Mouse (Mus musculus): ENCODE measurements around the gene Bdh2. TPM values are rescaled to one million over a fixed set of nuclear protein-coding genes. Genes with fewer than 3 reads are reported as not detected.

The Bdh2 gene
- total RNA-seq (2022), result 1 to 10 TPM; 4.5 to 6.0 (median 5.1) TPM

DNA sequence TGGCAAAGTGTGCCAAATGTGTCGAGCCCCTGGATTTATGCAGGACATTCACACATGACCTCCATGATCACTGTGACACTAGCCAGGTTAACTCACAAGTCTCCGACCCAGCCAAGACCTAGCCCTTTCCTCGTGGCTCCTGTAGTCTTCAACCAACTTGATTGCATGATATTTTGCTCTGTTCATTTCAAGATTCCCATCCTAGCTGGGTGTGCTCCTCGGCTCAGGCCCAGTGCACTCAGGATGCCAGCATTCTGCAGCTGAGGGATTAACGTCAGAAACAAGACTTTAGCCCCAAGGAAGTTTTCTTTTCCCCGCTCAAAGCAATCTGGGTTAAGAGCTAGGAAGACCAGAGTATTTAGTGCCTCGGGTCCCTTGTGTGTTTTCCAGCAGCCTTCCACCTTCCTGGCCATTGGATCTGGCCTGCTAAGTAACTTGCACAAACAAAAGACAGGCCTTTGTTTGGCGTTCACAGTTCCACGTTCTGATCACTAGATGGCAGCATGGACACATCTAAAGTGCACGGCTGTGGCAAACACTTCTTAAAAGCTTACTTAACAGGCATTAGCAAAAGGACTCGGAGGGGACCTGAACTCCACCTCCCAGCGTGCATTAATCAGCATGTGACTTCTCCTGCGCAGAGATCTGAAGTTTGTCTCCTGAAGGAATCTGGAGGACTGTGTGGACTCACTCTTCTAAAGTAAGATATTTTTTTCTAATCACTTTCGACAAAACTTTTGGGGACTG lies at the start of gene Bdh2:
Gene Bdh2, plus strand, starts transcription at position 553 of the 747 bp plus-strand sequence.
- peak; percentile 52 to 55 for DNase-seq (ENCODE audit: low spot score in 2 of 2)

DNA sequence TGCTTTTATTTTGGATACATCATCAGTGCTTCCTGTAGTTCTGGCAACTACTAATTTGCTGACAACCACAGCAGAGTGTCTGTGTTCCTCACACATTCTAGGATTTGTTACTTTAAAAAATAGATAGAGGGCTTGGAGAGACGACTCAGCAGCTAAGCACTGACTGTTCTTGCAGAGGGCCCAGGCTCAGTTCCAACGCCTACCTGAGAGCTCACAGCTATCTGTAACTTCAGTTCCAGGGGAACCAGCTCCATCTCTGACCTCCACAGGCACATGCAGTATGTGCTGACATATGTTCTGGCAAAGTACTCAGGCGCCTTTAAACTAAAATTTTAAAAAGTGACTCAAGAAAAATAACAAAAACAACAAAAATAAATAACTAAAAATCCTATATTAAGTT lies 49.0 kb upstream of the Bdh2 start:
- no peak for DNase-seq (ENCODE audit: low spot score in 2 of 2)

DNA sequence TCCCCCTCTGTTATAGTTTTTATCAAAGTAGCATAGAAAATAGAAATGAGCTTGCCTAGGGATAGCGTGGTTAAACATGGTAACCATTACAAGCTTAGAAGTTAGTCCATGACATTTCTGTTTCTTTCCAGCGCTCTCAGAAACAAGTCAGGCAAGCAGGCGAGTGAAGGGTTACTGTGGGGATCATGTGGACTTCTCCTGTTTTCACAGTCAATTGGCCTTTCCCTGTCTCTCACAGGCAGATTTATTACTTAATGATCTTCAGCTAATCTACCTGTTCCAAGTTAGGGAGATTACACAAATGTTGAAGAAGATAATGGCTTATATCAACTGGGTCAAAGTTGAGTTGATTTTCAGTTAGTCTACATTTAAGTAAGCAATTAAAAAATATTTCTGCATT lies 48.6 kb upstream of the Bdh2 start:
- no peak for DNase-seq (ENCODE audit: low spot score in 2 of 2)

GRCm38 (mm10) chr3:135245733-135246132 lies 35.3 kb upstream of the Bdh2 start:
- DNase-seq (ENCODE audit: low spot score in 2 of 2), result no peak

GRCm38 (mm10) chr3:135246828-135247227 lies 34.2 kb upstream of the Bdh2 start:
- DNase-seq (ENCODE audit: low spot score in 2 of 2), result no peak

DNA sequence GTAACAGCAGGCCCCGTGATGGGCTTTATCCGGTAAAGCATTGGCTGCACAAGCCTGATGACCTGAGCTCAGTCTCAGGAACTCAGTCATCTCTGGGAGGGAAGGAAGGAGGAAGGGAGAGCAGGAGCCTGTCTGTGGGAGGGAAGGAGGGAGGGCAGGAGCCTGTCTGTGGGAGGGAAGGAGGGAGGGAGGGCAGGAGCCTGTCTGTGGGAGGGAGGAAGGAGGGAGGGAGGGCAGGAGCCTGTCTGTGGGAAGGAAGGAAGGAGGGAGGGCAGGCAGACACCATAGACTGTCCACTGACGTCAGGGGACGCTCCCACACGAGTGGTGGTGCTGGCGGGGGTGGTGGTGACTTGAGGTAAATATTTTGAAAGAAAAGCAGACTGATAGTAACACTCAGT lies 31.9 kb upstream of the Bdh2 start:
- DNase-seq (ENCODE audit: low spot score in 2 of 2), result no peak

GRCm38 (mm10) chr3:135251825-135252224 lies 29.2 kb upstream of the Bdh2 start:
- DNase-seq (ENCODE audit: low spot score in 2 of 2), result no peak

DNA sequence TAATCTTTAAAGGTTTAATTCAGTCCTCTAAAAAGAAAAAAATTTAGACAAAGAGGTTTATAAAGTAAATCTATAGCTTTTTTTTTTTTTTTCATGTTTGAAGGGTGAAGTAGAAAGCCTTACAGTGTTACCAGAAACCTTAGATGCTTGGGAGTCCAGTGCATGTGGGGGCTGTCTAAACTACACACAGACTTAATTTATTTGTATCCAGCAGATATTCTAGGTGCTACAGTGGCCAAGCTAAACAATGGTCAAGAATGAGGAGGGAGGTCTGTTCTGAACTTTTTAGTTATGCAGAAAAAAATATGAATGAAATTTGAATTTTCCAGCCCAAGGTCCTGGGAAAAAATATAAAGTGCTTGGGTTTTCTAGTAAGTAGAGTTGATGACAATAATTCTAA lies 26.2 kb upstream of the Bdh2 start:
- no peak for DNase-seq (ENCODE audit: low spot score in 2 of 2)

DNA sequence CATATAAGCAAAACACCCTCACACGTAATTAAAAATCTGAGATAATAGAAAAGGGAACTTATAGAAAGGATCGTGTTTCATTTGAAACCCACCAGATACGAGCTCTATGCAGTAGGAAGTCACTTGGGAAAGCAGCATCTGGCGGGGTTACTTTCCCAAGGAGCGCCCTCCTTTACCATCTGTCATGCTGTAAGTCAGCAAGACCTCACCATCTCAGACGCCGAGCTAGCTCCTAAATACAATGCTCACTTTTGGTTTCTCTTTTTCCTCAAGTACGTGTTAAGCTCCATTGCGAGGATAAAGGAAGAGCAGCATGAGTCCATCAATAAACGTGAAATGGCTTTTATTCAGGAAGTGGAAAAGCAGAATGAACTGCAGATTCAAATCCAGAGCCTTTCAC lies 22.1 kb upstream of the Bdh2 start:
- DNase-seq (ENCODE audit: low spot score in 2 of 2), result no peak

- DNase-seq (ENCODE audit: low spot score in 2 of 2), result no peak
Observed at GRCm38 (mm10) chr3:135260233-135260632, 20.8 kb upstream of the Bdh2 start.

- no peak for DNase-seq (ENCODE audit: low spot score in 2 of 2)
Observed at GRCm38 (mm10) chr3:135268616-135269015, 12.4 kb upstream of the Bdh2 start.

DNA sequence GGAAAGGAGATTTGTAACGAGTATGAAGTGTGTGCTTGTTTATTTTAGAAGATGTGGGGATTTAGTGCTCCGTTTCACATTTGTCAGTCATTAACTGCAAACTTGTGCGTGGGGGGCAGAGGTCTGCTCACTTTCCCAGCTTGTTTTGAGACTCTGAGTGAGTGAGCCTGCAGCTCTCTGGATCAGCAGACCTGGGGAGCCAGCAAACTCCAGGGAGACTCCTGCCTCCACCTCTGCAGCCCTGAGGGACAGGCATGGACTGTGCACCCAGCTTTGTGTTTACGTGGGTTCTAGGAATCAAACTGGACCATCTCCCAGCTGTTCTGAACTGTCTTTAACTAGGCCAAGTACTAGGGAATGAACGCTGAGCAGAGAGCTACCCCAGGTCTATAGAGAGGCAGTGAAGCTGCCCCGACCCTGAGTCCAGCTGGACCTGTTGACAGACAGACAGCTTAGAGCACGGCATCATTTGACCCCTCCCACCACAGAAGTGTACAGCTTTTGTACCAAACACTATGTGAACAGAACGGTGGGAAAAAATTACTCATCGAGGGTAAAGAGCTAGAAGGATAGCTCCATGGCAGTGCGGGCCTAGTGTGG lies 11.5 kb upstream of the Bdh2 start:
- no peak for DNase-seq (ENCODE audit: low spot score in 2 of 2)

DNA sequence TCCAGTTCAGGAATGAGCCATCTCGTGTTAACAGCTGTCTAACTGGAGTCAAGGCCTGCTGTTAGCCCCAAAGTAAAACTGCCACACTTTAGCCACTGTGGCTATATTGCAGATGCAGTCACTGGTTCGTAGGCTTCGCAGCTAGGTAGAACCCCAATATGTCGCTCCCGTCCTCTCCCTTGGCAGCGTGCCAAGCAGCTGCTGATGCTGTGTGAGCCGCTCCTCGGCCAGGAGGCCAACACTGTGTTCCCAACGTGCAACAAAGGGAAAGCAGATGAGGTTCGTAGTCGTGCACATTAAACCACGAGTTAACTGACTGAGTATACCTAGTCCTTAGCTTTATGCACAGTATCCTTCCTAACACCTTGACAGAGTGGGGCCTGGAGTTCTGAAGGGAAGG lies 8.4 kb upstream of the Bdh2 start:
- DNase-seq (ENCODE audit: low spot score in 2 of 2), result no peak

DNA sequence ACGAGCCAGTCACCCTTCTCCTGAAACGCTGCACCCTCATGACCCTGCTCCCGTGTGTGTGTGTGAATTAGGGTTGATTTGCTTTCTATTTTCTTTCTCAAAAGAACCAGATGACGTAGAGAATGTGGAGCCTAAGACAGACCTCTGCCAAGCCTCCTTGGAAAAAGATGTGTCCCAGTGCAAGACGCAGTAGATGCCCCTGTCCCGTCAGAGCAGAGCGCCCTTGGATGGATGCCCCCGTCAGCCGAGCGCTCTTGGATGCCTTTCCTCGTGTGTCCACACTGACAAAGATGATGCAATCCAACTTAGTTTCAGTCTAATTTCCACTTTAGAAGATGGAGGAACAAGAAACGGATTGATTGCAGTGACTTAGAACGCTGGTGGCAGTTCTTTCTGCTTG lies 8.0 kb upstream of the Bdh2 start:
- no peak for DNase-seq (ENCODE audit: low spot score in 2 of 2)

- no peak for DNase-seq (ENCODE audit: low spot score in 2 of 2)
Observed at GRCm38 (mm10) chr3:135280160-135280559, 861 bp upstream of the Bdh2 start.

GRCm38 (mm10) chr3:135281701-135282100 lies 680 bp downstream of the Bdh2 start:
- no peak for DNase-seq (ENCODE audit: low spot score in 2 of 2)

DNA sequence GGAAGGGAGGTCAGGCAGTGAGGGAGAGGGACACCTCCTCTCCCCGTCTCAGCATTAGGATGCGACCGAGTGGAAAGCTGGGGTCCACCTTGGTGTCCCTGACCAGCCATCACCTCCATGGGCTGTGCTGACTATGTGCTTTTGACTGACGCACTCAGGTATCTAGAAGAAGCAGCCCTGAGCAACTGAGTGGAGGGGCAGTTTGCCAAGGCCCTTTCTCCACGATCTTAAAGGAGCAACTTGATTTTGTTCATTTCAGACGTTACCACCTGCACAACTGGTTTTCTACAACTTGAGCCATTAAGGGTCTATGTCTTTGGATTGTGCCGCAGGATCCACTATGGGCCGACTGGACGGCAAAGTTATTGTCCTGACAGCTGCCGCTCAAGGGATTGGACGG lies 4.2 kb downstream of the Bdh2 start:
- DNase-seq (ENCODE audit: low spot score in 2 of 2), result no peak

GRCm38 (mm10) chr3:135285807-135286206 lies 4.8 kb downstream of the Bdh2 start:
- DNase-seq (ENCODE audit: low spot score in 2 of 2), result no peak

- no peak for DNase-seq (ENCODE audit: low spot score in 2 of 2)
Observed at GRCm38 (mm10) chr3:135288138-135288750, 7.2 kb downstream of the Bdh2 start.

DNA sequence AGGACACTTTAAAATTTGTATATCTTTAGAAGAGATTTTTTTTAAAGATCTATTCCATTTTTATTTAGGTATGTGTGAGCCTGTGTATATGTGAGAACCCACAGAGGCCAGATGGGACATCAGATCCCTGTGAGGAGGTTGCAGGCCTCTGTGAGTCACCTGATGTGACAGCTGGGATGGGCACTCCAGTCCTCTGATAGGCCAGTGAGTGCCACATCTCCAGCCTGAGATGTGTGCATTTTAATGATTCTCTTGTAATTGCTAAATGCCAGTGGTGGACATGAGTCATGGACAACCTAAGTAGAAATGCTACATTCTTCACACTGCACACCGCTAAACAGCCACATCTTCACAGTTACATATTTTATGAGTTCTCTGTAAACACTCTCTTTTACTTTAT lies 8.1 kb downstream of the Bdh2 start:
- DNase-seq (ENCODE audit: low spot score in 2 of 2), result no peak

DNA sequence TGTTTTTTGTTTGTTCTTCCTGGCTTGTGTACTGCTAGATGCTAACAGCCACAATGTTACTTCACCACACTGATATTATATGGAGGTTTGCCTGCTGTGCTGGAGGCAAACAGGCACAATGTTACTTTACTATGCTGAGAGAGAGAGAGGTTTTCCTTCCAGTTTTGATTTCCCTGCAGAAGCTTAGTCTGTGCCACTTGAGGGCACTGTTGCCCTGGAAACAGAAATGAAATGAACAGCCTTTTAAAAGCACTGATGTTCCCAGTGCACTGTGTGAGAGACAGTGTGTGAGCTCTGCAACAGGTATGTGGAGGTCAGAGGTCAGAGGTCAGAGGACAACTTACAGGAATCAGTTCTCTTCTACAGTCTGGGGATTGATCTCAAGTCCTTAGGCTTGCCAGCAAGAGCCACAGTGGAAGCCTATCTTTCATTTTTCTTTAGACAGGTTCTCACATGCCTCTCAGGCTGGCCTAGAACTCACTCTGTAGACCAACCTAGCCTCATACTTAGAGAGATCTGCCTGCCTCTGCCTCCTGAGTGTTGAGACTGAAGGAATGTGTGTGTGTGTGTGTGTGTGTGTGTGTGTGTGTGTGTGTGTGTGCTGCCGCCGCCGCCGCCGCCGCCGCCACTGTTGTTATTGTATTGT lies 9.4 kb downstream of the Bdh2 start:
- peak; percentile 10 to 31 for DNase-seq (ENCODE audit: low spot score in 2 of 2)

DNA sequence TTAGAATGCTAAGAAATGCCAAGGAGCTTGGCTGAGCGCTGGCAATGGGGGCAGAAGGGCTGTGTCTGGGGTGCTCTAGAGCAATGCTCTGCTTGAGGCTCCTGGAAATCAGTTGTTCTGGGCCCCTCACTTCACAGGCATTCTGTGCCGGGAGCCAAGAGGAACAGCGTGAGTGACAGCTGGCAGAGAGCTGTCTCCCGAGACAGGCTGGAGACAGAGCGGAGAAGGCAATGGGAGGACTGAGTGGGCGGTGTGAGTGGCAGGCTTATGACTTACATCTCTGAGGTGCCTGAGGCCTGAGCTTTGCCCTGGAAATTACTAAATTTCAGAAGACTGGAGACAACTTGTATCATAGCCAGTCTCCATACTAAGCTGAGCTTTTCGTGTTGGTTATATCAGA lies 12.7 kb downstream of the Bdh2 start:
- DNase-seq (ENCODE audit: low spot score in 2 of 2), result no peak
